Mouse (Mus musculus) bone marrow macrophage, adult 2 months (primary cell): ENCODE measurements around the gene Gipc3.

ENCODE experiments used
- CTCF ChIP-seq: IDR thresholded peaks from 2 replicates; pipeline ENCODE4 v1.5.1; 2012; ENCODE audit warnings: low read depth, mild to moderate bottlenecking, low read length, moderate library complexity
- POLR2A ChIP-seq: IDR thresholded peaks from 2 replicates; pipeline ENCODE4 v1.6.1; 2012; ENCODE audit warnings: mild to moderate bottlenecking, low read depth, low read length, borderline replicate concordance

GRCm38 (mm10) chr10:81360721-81361120 is 17.7 kb upstream of the Gipc3 start:
- TF ChIP-seq CTCF (no peak), POLR2A (no peak)
